Mouse (Mus musculus): Measurements from ENCODE around the gene Agxt.

Agxt gene

GRCm38 (mm10) chr1:93150907-93151661 lies 16.0 kb downstream of the Agxt start:
- no peak for DNase-seq (ENCODE audit: low spot score)

- DNase-seq (ENCODE audit: low spot score) = no peak
Observed at GRCm38 (mm10) chr1:93157566-93157965, 22.5 kb downstream of the Agxt start.

GRCm38 (mm10) chr1:93158916-93159315 lies 23.9 kb downstream of the Agxt start:
- DNase-seq (ENCODE audit: low spot score) = no peak

GRCm38 (mm10) chr1:93159566-93160500 lies 24.8 kb downstream of the Agxt start:
- DNase-seq (ENCODE audit: low spot score) = no peak

GRCm38 (mm10) chr1:93160501-93161133 lies 25.6 kb downstream of the Agxt start, which contains the start of gene 2310007B03Rik:
Gene 2310007B03Rik (minus strand): TSS chr1:93160948.
- no peak for DNase-seq (ENCODE audit: low spot score)

GRCm38 (mm10) chr1:93161350-93161749 lies 26.3 kb downstream of the Agxt start:
- DNase-seq (ENCODE audit: low spot score) = no peak

- DNase-seq (ENCODE audit: low spot score) = no peak
Observed at GRCm38 (mm10) chr1:93161921-93162320, 26.9 kb downstream of the Agxt start.

- DNase-seq (ENCODE audit: low spot score) = no peak
Observed at GRCm38 (mm10) chr1:93162588-93162987, 27.5 kb downstream of the Agxt start.

GRCm38 (mm10) chr1:93165447-93165846 lies 30.4 kb downstream of the Agxt start:
- DNase-seq (ENCODE audit: low spot score) = no peak

- no peak for DNase-seq (ENCODE audit: low spot score)
Observed at GRCm38 (mm10) chr1:93166346-93167079, 31.5 kb downstream of the Agxt start.

- peak; percentile 32 for DNase-seq (ENCODE audit: low spot score)
Observed at GRCm38 (mm10) chr1:93168295-93168775, 33.3 kb downstream of the Agxt start, which contains the start of gene Crocc2. Gene Crocc2 (plus strand): TSS chr1:93168725.

- no peak for DNase-seq (ENCODE audit: low spot score)
Observed at GRCm38 (mm10) chr1:93173665-93174064, 38.6 kb downstream of the Agxt start.

- DNase-seq (ENCODE audit: low spot score) = peak; percentile 91
Observed at GRCm38 (mm10) chr1:93174399-93174798, 39.4 kb downstream of the Agxt start.

- peak; percentile 10 for DNase-seq (ENCODE audit: low spot score)
Observed at GRCm38 (mm10) chr1:93175849-93176248, 40.8 kb downstream of the Agxt start.

GRCm38 (mm10) chr1:93176525-93177332 lies 41.7 kb downstream of the Agxt start:
- DNase-seq (ENCODE audit: low spot score) = peak; percentile 82

GRCm38 (mm10) chr1:93182281-93182680 lies 47.2 kb downstream of the Agxt start:
- no peak for DNase-seq (ENCODE audit: low spot score)

- no peak for DNase-seq (ENCODE audit: low spot score)
Observed at GRCm38 (mm10) chr1:93184071-93184828, 49.2 kb downstream of the Agxt start.

GRCm38 (mm10) chr1:93190726-93191305 lies 55.8 kb downstream of the Agxt start:
- DNase-seq (ENCODE audit: low spot score) = no peak

- no peak for DNase-seq (ENCODE audit: low spot score)
Observed at GRCm38 (mm10) chr1:93194961-93195360, 59.9 kb downstream of the Agxt start.

Measured in embryo, embryonic 10 days (tissue).